Mouse (Mus musculus) thymus, postnatal 14 days (tissue): Measurements from ENCODE around the gene Znrd1as.
"Not testable (repeated sequence)": the region's sequence is repeated elsewhere in the genome, so short reads cannot be mapped to it uniquely, and the experiment has no call there.

Experiments used
- DNase-seq: peaks from one replicate; pipeline ENCODE4 v3.0.0; 2021

Znrd1as gene

DNA sequence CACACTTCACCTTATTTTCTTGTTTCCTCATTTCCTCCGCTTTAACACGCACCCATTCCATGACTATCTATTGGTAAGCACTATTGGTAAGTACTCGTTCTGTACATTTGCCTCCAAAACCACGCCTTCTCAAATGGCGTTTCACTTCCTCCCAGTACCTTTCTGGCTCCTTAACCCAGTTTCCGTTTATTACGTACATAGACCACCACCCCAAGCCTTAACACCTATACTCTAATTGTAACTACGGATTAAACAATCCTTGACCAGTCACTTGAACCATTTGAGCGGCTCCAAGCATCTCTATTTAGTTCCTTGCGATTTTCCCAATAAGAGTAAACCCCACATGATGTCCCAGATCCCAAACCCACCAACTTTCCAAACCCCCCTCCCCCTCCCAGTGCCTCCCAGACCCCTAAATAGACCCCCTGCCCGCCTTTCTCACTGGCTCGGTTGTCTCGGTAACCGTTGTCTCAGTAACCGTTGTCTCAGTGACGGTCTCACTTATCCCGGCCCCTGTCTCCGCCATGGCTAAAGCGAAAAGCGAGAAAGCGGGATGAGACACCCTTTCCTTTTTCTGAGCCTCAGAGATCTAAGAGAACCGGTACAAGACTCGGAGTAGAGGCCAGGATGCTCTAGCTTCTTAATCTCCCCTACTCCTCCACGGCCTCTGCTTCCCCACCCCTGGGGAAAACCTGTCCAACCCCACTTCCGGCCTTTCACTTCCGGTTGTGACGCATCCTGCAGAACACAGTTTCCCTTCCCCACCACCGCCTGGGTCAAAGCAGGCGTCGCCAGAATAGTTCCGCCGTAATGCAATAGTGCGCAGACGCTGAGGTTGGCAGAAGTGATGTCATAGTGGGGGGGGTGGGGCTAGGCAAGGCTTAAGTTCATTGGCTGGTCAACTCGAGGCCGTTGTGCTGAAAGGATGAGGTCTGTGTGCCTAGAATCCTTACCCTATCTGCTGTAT, 7.1 kb upstream of the Znrd1as start, which contains the start of gene Ppp1r11:
Gene Ppp1r11, minus strand, starts transcription at position 761 of the 967 bp plus-strand sequence.
- peak; percentile 95 for DNase-seq

DNA sequence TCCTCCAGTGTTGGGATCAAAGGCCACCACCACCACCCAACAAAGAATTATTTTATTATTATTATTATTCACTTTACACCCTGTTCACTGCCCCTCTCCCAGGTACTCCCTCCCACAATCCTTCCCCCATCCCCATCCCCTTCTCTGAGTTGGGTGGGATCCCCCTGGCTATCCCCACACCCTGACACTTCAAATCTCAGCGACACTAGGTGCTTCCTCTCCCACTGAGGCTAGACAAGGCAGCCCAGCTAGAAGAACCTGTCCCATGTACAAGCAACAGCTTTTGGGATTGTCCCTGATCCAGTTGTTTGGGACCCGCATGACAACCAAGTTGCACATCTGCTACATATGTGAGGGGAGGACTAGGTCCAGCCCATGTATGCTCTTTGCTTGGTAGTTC, 5.8 kb upstream of the Znrd1as start:
- DNase-seq = no peak

DNA sequence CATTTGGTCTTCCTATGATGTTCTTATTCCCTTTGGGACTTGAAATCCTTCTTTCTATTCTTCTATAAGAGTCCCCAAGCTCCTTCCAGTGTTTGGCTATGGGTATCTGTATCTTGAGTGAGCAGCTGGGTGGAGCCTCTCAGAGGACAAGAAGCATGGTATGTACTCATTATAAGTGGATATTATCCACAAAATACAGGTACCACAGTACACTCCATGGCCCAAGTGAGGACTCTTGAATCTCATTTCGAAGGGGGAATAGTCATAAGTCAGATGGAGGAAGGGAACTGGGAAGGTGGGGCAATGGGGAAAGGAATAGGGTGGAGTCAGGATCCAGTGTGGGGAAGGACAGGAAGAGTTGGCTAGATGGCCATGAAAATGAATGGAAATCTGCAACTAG, 5.3 kb upstream of the Znrd1as start:
- no peak for DNase-seq

DNA sequence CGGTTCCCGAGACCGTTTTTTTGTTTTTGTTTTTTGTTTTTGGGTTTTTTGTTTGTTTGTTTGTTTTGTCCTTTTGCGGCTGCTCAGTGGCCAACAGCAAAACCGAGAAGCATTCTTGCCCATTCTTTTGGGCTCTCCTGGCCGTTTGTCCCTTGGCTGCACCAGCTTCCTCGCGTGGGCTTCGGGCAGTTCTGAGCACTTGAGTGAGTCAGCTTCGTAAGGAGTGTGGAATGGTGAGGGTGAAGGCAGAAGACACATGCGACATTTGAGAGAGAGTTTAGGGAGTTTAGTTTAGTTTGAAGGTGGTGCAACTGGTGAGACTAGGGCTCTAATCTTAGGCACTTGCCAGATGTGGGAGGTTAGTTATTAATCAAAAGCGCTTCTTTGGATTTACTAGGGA, 492 bp downstream of the Znrd1as start:
- DNase-seq = no peak

DNA sequence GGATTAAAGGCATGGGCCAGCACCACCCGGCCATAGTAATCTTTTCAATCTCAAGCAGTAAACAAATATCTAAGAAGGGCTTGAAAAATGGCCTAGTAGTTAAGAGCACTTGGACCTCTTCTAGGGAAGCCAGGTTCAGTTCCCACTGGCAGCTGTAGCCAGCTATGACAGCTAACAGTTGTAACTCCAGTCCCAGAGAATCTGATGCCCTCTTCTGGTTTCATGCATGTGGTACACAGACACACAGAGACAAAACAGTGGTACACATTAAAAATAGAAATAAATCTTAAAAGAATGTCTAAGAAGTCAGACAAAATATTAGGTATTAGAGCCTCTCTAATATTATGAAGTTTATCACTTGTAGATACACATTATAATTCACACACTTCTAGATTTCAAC, 2.7 kb downstream of the Znrd1as start:
- DNase-seq = no peak

DNA sequence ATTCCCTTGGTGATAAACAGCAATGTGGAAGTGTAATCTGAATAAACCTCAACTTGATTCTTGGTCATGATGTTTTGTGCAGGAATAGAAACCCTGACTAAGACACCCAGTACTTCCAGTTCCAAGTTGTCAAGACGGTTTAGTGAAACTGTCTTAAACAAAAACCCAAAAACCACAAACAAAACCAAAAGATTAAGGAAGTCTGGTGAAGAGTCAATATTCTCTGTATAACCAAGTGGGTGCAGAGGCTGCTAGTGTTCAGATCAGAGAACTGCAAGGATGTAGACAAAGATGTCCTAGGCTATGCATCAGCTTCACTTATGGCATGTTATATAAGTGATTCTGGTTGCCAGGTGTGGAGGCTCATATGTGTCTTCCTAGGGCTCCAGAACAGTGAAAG, 8.5 kb downstream of the Znrd1as start:
- no peak for DNase-seq

DNA sequence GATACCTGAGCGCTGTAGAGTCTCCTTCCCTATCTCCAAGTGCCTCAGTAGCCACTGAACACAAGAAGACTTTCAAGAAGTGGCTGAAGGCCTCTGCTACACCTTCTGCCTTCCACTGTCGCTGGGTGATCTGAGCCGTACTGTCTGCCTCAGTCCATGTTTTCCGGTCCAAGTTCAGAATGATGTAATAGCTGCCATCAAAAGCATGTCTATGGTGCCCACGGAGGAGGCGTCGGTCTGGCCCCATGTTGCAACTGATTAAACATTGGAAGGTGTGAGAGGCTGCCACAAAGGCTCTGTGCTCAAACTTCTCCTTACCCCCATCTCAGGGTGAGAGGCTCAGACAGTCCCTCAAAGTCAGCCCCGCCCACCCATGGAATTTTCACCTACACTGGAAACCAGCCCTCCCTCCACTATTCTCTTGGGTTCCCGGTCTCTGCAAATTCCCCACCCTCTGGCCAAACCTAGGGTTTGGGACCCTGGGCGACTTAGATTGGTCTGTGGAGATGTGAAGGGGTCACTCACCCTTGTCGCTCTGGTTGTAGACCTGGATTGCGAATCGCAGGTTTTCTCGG, 12.0 kb downstream of the Znrd1as start:
- no peak for DNase-seq

DNA sequence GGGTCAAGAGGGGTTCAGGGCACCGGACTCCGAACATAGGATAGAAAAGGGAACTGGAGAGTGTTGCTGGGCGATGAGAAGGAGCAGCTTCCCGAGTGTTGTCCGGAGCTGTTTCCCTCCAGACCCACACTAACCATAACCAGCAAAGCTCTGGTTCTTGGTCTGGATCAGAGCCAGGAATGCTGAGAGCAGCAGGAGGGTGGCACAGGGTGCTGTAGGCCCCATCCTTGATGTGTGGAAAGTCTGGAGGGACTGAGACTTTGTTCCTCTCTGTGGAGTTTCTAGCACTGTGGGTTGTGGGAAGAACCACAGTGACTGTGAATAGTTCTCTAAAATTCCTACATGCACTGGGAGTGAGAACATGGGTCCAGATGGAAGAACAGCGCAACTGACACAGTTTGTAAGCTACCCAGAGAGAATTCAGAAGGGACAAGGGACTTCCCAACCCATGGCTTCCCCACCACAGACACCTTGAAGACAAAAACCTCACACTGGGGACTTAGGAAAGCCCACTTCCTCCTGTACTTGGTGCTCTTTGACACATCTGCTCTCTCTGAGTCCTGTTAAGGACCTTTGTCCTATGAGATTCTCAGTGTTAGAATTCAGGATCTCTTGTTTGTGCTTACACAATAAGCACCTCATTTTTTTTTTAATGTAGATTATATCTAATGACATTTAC, 12.9 kb downstream of the Znrd1as start:
- DNase-seq = no peak

DNA sequence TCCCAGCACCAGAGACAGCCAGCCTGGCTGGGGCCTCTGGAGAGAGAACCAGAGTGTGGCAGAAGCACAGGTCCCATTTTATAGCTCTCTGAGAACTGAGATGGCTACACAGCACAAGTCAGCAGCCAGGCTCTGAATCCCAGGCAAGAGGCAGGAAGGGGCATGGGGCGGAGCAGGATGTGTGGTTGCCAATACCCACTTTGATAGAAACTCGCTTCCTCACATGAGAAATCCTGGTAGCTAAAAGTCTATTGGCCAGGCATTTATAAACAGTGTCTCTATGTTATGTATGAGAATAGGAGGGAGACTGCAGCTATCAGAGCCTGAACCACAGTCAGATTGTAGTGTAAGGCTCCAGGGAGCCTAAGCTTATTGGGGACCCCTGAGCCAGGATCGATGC, 14.4 kb downstream of the Znrd1as start:
- DNase-seq = peak; percentile 43

DNA sequence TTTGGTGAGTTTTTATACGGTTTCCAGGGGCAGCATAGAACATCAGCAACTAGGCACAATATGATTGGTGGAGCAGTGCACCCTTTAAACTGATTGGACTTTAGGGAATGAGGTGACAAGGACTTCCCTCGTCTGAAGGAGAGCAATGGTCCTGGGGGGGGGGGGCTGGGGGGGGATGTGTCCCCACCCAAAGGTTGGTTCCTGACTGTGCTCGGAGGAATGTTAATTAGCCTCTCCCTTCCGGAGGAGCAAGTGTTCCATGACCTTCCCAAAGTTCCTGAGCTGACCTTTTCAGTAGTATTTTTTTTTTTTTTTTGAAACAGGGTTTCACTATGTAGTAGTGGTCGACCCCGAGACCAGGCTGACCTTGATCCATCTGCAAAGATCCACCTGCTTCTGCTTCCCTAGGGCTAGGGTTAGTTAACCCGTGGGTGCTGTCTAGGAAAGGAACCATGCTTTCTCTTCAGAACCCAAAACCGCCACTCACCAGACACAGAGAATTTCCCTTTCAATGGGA, 14.9 kb downstream of the Znrd1as start:
- DNase-seq = no peak

DNA sequence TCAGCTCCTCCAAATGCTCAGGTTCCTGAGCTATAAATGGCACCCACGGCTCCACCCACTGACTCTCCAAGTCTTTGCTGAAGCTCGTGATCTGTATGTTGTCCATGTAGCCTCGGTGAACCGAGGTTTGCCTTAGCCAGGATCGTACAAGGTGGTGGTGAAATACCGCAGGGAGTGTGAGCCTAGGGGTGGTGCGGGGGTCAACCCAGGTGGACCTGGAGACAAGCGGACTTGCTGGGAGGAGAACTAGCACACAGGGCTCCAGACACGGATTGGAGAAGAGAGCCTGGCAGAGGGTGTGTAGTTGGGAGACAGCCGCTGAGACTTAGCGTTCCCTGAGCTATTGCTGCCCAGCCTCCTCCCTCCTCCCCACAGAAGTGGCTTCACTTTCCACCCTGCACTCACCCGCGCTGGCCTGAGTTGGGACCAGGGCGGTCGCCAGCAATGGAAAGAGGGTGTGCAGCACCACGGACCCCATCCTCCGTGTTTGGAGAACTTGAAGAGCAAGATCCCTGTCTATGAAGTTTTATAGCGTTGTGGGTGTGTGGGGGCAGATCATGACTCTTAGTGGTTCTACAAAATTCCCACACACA, 22.9 kb downstream of the Znrd1as start, which contains the start of gene 2410137M14Rik:
Gene 2410137M14Rik, minus strand, starts transcription at position 17 of the 593 bp plus-strand sequence.
- DNase-seq = no peak

DNA sequence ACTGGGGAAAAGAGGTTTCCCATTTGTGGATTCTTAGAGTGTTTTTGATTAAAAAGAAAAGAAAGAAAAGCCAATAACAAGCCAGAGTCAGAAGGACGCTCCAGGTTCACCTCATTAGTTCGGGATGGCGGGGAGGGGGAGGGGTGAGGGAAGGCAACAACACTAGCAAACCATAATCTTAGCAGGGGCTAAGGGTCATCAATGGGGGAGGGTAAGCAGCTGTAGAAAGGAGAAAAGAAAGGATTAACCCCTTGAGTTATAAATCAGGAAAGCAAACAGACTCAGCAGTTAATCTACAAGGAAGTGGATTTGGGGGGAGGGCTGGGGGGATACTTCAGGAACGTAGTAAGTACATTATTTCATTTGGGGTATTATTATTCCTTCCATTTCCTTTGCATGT, 23.5 kb downstream of the Znrd1as start:
- no peak for DNase-seq

DNA sequence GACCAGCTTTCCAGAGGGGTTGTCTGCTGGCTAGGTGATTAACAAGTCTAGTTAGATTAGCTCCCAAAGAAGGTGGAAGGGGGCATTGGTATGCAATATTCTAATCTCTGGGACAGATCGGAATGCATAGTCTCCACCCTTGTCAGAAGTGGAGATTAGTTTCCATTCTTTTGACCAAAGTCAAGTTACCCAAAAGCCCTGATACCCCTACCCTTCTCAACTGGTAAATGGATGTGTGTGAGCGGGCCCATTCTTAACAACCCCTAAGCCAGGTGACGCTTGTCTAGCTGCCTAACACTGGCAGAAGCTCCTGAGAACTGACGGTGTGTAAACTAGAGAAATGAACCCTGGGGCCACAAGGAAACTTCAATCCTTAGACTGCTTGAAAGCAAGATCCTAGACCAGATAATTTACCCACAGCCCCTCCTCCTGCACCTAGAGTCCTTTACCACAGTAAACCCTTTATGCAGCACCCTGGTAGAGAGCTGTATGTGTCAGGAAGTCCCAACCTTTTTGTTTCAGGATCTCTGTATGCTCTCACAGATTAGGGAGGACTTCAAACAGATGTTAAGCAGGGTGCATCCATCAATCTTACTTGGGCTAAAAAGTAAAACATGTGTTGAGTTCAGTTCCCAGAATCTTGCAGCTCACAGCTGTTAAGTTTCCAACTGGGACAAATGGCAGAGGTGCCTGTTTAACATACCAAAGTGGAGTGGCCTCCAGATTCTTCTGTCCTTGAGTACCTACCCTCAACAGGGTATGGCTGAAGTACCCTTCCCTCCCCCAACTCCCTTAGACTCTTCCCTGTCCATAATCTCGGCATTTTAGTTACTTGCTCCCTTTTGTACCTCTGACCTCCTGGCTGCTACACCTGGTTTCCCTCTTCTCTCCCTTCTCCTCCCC, 24.1 kb downstream of the Znrd1as start:
- DNase-seq = no peak

DNA sequence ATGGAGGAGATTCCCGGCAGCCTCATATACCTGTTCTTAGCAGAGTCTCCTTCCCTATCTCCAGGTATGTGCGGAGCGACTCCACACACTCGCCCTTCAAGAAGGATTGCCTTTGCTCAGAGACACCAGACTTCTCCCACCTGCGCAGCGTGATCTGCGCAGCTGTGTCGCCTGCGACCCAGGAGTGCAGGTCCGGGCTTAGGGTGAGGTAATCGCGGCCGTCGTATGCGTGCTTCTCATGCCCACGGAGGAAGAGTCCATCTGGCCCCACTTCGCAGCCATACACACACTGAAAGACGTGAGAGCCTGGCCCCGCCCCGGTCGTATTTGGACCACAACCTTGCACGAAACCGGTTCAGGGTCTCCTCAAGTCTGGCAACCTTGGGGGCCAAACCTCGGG, 30.1 kb downstream of the Znrd1as start:
- DNase-seq = no peak

DNA sequence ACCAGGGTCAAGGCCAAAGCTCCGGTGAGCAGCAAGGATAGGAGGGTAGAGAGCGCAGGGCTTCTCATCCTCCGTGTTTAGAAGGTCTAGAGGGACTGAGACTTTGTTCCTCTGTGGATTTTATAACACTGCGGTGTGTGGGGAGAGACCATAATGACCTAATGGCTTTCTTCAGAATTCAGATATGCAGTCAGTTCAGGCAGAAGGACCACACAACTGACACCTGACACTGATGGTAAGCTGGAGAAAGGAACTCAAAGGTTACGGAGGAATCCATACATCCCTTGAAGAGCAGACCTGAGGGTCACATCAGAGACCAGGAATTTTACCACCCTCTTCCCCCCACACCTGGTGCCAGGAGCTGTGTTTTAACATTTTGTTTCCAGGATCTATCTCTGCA, 31.0 kb downstream of the Znrd1as start, which contains the start of gene H2-M5:
Gene H2-M5, minus strand, starts transcription at position 101 of the 400 bp plus-strand sequence.
- DNase-seq = no peak

DNA sequence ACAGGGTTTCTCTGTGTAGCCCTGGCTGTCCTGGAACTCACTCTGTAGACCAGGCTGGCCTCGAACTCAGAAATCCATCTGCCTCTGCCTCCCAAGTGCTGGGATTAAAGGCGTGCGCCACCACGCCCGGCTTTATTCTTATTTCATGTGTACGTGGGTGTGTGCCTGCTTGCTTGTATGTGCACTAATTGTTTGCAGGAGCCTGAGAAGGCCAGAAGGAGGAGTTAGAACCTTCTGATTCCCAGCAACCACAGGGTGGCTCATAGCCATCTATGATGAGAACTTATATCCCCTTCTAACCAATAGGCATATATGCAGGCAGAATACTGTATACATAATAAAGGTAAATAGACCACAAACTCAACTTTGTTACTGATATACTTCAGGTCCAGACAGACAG, 32.2 kb downstream of the Znrd1as start:
- DNase-seq = not testable (repeated sequence)

DNA sequence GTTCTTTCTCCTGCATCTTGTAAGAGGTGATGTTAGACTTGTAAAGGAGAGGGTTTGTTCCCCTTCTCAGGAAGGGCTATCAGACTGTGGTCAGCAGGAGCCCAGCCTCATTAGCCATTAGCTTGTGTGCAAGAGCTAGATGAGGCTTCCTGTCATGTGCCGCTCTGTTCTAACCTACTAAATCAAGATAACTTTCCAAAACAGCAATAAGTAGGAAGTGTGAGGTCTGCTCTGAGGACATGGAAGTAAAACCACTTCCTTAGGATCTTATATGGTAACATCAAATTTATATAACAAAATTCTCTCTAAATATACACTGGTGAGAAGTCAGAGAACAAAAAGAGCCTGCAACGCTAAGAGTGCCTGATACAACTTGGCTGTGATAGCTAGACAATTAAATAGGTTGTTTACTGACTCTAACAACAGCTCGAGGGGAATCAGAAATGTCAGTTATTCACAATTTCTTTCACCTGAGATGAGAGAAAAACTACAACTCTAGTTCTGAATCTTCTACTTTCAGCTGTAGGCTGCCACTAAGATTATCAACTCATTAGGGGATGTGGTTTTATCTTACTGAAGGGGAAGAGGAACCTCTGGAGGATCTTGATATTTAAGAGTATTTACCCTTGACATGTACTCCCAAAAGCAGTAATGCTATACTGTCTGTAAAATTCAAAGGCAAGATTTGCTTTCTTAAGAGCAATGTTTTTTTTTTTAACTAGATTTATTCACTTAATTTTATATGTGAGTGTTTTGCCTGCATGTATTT, 34.1 kb downstream of the Znrd1as start:
- no peak for DNase-seq

DNA sequence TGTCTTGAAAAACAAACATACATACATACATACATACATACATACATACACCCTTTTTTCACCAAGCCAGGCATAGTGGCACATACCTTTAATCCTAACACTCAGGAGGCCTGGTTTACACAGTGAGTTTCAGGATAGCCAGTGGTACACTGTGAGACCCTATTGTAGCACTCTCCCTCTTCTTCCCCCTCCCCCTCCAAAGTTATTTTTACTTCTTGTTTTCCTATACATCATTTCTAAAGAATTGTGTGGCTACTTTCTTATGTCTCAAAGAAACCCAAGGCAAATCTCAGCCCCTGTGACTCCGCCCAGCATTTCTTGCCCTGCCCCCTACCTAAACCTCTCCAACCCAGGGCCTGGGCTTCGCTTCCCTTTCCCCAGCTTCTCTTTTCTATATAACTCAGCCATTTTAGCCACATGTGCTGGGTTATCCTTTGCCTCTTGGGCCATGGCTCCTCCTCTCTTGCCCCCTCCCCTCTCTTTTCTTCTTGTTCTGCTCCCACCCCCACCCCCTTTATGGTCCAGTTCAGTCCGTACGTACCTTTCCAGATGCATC, 35.5 kb downstream of the Znrd1as start:
- no peak for DNase-seq

DNA sequence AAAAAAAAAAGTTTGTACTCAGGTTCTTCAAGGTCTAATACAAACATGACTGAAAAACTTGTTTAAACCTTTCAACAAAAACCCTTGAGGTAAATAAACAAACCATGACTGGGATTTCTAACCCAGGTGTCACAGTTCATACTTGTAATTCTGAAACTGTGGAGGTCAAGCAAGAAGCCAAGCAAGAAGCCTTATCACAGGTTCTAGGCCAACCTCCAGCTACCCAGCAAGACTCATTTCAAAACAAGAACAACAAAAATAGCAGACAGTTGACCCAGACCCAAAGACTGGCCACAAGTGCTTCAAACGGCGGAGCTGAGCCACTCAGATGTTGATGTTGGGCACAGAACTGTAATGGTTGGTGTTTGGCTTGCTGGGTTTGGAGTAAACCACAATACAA, 36.1 kb downstream of the Znrd1as start:
- no peak for DNase-seq

DNA sequence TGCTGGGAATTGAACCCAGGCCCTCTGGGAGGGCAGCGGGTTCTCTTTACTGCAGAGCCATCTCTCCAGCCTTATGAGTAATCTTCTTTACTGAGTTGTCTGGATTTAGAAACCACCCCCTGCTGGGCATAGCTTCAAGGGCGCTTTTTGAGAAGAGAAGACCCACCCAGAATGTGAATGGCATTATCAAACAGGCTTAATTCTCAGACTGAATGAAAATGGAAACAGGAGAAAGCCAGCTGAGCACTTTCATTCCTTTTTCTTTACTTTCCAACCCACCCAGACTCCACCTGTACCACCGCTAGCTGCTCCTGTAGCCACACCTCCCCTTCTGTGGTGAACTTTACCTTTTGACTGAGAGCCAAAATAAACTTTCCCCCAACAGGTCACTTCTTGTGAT, 37.1 kb downstream of the Znrd1as start:
- DNase-seq = no peak
